Mouse (Mus musculus) layer of hippocampus, adult 9-11 months (tissue): ENCODE measurements at regions not wholly inside any gene's neighbourhood (a gene's known extent, or its start where the extent isn't known, plus 50 kb on each side); places are given as distances from the start of the nearest gene placed in this dataset.
A peak's percentile ranks its signal among the peaks of the same experiment; 100 is the strongest.

Source experiments
- DNase-seq: peaks from one replicate; pipeline ENCODE4 v3.0.0; 2022

GRCm38 (mm10) chr9:94467846-94468245, 70.0 kb downstream of the 1190002N15Rik start:
- no peak for DNase-seq

GRCm38 (mm10) chr9:94456085-94456531, 81.8 kb downstream of the 1190002N15Rik start:
- DNase-seq, result peak; percentile 11

- DNase-seq, result no peak
These were observed 82.4 kb downstream of the 1190002N15Rik start for GRCm38 (mm10) chr9:94455466-94455865.

GRCm38 (mm10) chr9:94449911-94450310, 88.0 kb downstream of the 1190002N15Rik start:
- DNase-seq, result no peak

- no peak for DNase-seq
These were observed 91.6 kb downstream of the 1190002N15Rik start for GRCm38 (mm10) chr9:94446182-94446763.

- no peak for DNase-seq
These were observed 93.6 kb downstream of the 1190002N15Rik start for GRCm38 (mm10) chr9:94444140-94444789.

- no peak for DNase-seq
These were observed 96.5 kb downstream of the 1190002N15Rik start for GRCm38 (mm10) chr9:94441393-94441792.

GRCm38 (mm10) chr9:94433468-94433867, 104.4 kb downstream of the 1190002N15Rik start:
- DNase-seq, result no peak

- DNase-seq, result no peak
These were observed 105.6 kb downstream of the 1190002N15Rik start for GRCm38 (mm10) chr9:94432144-94432747.

- DNase-seq, result no peak
These were observed 106.3 kb downstream of the 1190002N15Rik start for GRCm38 (mm10) chr9:94431540-94431939.

- no peak for DNase-seq
These were observed 106.9 kb downstream of the 1190002N15Rik start for GRCm38 (mm10) chr9:94430996-94431395.

- DNase-seq, result no peak
These were observed 111.1 kb downstream of the 1190002N15Rik start for GRCm38 (mm10) chr9:94426740-94427139.

GRCm38 (mm10) chr9:94425804-94426203, 112.1 kb downstream of the 1190002N15Rik start:
- no peak for DNase-seq

- no peak for DNase-seq
These were observed 113.3 kb downstream of the 1190002N15Rik start for GRCm38 (mm10) chr9:94424438-94425135.

- DNase-seq, result no peak
These were observed 127.3 kb downstream of the 1190002N15Rik start for GRCm38 (mm10) chr9:94410546-94410945.

- no peak for DNase-seq
These were observed 127.8 kb downstream of the 1190002N15Rik start for GRCm38 (mm10) chr9:94410042-94410441.

GRCm38 (mm10) chr9:94408635-94409323, 129.1 kb downstream of the 1190002N15Rik start:
- no peak for DNase-seq

GRCm38 (mm10) chr9:94407671-94408070, 130.2 kb downstream of the 1190002N15Rik start:
- DNase-seq, result no peak

GRCm38 (mm10) chr9:94404551-94404950, 133.3 kb downstream of the 1190002N15Rik start:
- DNase-seq, result no peak

GRCm38 (mm10) chr9:94400596-94400995, 137.3 kb downstream of the 1190002N15Rik start:
- DNase-seq, result no peak

GRCm38 (mm10) chr9:94395215-94395614, 142.7 kb downstream of the 1190002N15Rik start:
- DNase-seq, result no peak

GRCm38 (mm10) chr9:94386190-94386589, 151.7 kb downstream of the 1190002N15Rik start:
- no peak for DNase-seq

- no peak for DNase-seq
These were observed 155.6 kb downstream of the 1190002N15Rik start for GRCm38 (mm10) chr9:94382293-94382692.
